Mouse (Mus musculus): ENCODE results near the gene Eid3.

- TF ChIP-seq EP300 (IDR thresholded peaks at IDR 0.05; ENCODE audit: low read depth), result no peak
- peak; percentile 93 for TF ChIP-seq CTCF (IDR thresholded peaks at IDR 0.05; ENCODE audit: low read depth)
Observed at GRCm38 (mm10) chr10:82909382-82909781, 43.0 kb downstream of the Eid3 start.

Measured in heart, postnatal 0 days (tissue).